Mouse (Mus musculus) small intestine, adult 2 months (tissue): ENCODE data around the gene Slc22a5.

ENCODE experiments used
- CTCF ChIP-seq: fragments of 200-500 bp; IDR thresholded peaks from 2 replicates; pipeline ENCODE4 v1.5.1; 2012; ENCODE audit warnings: low read depth, mild to moderate bottlenecking, control low read depth, inconsistent platforms, low read length, moderate library complexity, mixed read lengths; ENCODE audit not compliant: insufficient replicate concordance, insufficient read length; ENCODE audit errors: extremely low read depth
- POLR2A ChIP-seq: fragments of 200-500 bp; IDR thresholded peaks from 2 replicates; pipeline ENCODE4 v1.6.1; 2012; ENCODE audit warnings: low read depth, mild to moderate bottlenecking, control low read depth, inconsistent platforms, low read length, moderate library complexity

DNA sequence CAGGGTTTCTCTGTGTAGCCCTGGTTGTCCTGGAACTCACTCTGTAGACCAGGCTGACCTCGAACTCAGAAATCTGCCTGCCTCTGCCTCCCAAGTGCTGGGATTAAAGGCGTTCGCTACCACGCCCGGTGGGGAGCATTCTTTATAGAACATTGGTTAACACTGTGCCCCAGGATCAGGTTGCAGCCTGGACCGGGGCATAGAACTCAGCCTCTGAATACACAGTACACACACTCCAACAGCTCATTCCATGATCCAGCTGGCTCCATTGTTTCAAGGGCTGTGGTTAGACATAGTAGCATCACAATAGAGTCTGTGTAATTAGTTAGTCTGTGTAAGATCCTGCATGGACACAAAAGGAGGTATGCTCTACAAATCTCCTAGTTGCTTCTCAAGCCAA, 8.5 kb upstream of the Slc22a5 start:
- TF ChIP-seq POLR2A (no peak), CTCF (no peak)
